Mouse (Mus musculus) brain, embryonic 14.5 days (tissue): ENCODE results near the gene Kalrn.

Source experiments
- CTCF ChIP-seq: fragments of 200-500 bp; IDR thresholded peaks from 2 replicates; pipeline ENCODE4 v1.5.1; 2012; ENCODE audit warnings: inconsistent platforms, mild to moderate bottlenecking, moderate library complexity, borderline replicate concordance; ENCODE audit not compliant: insufficient read depth, insufficient read length; ENCODE audit errors: extremely low read depth
- POLR2A ChIP-seq: fragments of 200-500 bp; IDR thresholded peaks from 2 replicates; pipeline ENCODE4 v1.6.1; 2012; ENCODE audit warnings: mild to moderate bottlenecking, inconsistent platforms, borderline replicate concordance; ENCODE audit not compliant: poor library complexity, insufficient read depth, insufficient read length, severe bottlenecking; ENCODE audit errors: extremely low read depth

DNA sequence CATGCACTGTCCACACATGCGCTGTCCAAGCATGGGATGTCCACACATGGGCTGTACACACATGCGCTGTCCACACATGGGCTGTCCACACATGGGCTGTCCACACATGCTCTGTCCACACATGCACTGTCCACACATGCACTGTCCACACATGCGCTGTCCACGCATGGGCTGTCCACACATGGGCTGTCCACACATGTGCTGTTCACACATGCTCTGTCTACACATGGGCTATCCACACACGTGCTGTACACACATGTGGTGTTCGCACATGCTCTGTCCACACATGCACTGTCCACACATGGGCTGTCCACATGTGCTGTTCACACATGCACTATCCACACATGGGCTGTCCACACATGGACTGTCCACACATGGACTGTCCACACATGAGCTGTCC is 589.6 kb downstream of the Kalrn start:
- TF ChIP-seq CTCF (no peak), POLR2A (no peak)
